Mouse (Mus musculus) embryo, embryonic 11.5 days (tissue): ENCODE measurements at regions not wholly inside any gene's neighbourhood (a gene's known extent, or its start where the extent isn't known, plus 50 kb on each side); places are given as distances from the start of the nearest gene placed in this dataset.
A peak's percentile ranks its signal among the peaks of the same experiment; 100 is the strongest.

Source experiments
- DNase-seq: peaks from one replicate; pipeline ENCODE4 v3.0.0-alpha.2; 2012; ENCODE audit warnings: low read depth, low spot score

- DNase-seq, result no peak
These were observed 688.4 kb downstream of the Hs3st4 start for GRCm38 (mm10) chr7:124671117-124671516.

GRCm38 (mm10) chr7:124676854-124677515 is 694.3 kb downstream of the Hs3st4 start:
- DNase-seq, result no peak

- DNase-seq, result no peak
These were observed 697.9 kb downstream of the Hs3st4 start for GRCm38 (mm10) chr7:124680561-124680960.

- DNase-seq, result no peak
These were observed 698.5 kb downstream of the Hs3st4 start for GRCm38 (mm10) chr7:124681212-124681611.

- DNase-seq, result no peak
These were observed 699.2 kb downstream of the Hs3st4 start for GRCm38 (mm10) chr7:124681820-124682219.

- DNase-seq, result no peak
These were observed 702.8 kb downstream of the Hs3st4 start for GRCm38 (mm10) chr7:124685424-124685823.

GRCm38 (mm10) chr7:124704163-124704824 is 721.6 kb downstream of the Hs3st4 start:
- DNase-seq, result no peak

GRCm38 (mm10) chr7:124707143-124707542 is 724.5 kb downstream of the Hs3st4 start:
- no peak for DNase-seq

- peak; percentile 22 for DNase-seq
These were observed 726.3 kb downstream of the Hs3st4 start for GRCm38 (mm10) chr7:124708771-124709485.

GRCm38 (mm10) chr7:124720927-124721326 is 723.5 kb upstream of the Kdm8 start:
- DNase-seq, result no peak

GRCm38 (mm10) chr7:124742086-124742485 is 702.4 kb upstream of the Kdm8 start:
- peak; percentile 30 for DNase-seq

- DNase-seq, result no peak
These were observed 698.2 kb upstream of the Kdm8 start for GRCm38 (mm10) chr7:124746321-124746720.

- DNase-seq, result no peak
These were observed 696.1 kb upstream of the Kdm8 start for GRCm38 (mm10) chr7:124748396-124748795.

GRCm38 (mm10) chr7:124759084-124759483 is 685.4 kb upstream of the Kdm8 start:
- DNase-seq, result no peak

GRCm38 (mm10) chr7:124777822-124778221 is 666.7 kb upstream of the Kdm8 start:
- DNase-seq, result no peak

GRCm38 (mm10) chr7:124782816-124783215 is 661.7 kb upstream of the Kdm8 start:
- DNase-seq, result no peak

GRCm38 (mm10) chr7:124784995-124785394 is 659.5 kb upstream of the Kdm8 start:
- no peak for DNase-seq

- DNase-seq, result no peak
These were observed 658.6 kb upstream of the Kdm8 start for GRCm38 (mm10) chr7:124785896-124786295.

- no peak for DNase-seq
These were observed 655.7 kb upstream of the Kdm8 start for GRCm38 (mm10) chr7:124788781-124789180.

GRCm38 (mm10) chr7:124803101-124803500 is 641.4 kb upstream of the Kdm8 start:
- DNase-seq, result no peak

- no peak for DNase-seq
These were observed 609.8 kb upstream of the Kdm8 start for GRCm38 (mm10) chr7:124834692-124835091.

- no peak for DNase-seq
These were observed 607.9 kb upstream of the Kdm8 start for GRCm38 (mm10) chr7:124836531-124836930.

- no peak for DNase-seq
These were observed 589.4 kb upstream of the Kdm8 start for GRCm38 (mm10) chr7:124855056-124855455.
